Mouse (Mus musculus): ENCODE data around the gene Cxcl16. TPM values are rescaled to one million over a fixed set of nuclear protein-coding genes. Genes with fewer than 3 reads are reported as not detected.

Gene Cxcl16
- total RNA-seq, 2 experiments from 2014 or later: 5.8 to 7.4 TPM

DNA sequence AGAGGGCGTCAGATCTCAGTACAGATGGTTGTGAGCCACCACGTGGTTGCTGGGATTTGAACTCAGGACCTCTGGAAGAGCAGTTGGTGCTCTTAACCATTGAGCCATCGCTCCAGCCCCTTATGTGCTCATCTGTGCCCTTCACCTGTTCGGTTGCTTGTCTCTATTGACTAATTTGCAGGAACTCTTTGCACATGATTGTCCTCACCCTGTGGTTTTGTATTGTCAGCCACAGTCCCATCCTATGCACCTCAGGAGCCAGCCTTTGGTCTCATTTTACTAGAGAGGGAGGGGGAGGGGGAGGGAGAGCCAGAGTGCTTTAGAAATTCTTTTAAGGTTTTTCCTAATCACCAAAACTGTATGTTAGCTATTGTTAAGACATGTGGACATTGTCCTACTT, 41.6 kb downstream of the Cxcl16 start:
- no peak for DNase-seq (ENCODE audit: low spot score in 2 of 2)

DNA sequence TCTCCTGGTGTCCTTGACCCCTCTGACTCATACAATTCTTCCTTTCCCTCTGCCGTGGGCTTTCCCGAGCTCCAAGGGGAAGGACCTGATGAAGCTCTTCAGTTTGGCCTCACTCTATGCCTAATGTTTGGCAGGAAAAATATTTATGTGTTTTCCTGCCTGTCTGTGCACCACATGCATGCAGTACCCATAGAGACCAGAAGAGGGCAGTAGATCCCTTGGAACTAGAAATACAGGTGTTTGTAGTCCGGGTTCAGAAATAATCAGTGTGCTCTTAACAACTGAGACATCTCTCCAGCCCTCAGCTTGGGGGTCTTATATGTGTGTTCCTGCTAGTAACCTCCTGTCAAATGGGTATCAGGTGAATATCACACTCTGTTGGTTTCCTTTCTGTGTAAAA, 45.8 kb downstream of the Cxcl16 start:
- DNase-seq (ENCODE audit: low spot score in 2 of 2): peak; percentile 37 to 59

DNA sequence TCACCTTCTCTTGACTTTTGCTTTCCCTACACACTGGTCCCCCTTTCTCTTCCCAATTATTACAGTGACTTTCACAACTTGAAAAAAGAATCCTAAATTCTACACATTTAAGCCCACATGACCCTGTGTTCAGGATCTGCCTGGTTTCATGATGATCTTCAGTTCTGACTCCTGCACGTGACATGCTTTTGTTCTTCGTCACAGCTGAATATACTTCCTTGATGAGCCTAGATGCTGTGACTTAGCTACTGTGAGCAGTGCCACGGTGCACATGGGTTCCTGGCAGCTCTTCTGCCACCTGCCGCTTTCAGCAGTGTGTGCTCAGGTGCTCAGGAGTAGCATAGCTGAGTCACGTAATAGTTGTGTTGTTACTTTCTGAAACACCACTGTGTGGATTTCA, 47.2 kb downstream of the Cxcl16 start:
- no peak for DNase-seq (ENCODE audit: low spot score in 2 of 2)

DNA sequence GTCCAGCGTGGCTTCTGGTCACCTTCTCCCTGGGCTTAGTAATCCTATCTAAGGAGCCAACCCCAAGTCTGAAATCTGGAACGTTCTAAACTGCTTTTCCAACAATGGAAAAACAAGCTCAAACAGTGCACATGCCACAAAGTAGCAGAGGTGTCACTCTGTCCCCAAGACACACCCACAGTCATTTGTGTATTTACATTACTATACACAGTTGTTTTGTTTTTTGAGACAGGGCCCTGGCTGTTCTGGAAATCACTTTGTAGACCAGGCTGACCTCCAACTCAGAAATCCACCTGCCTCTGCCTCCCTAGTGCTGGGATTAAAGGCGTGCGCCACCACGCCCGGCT, 49.5 kb downstream of the Cxcl16 start:
- no peak for DNase-seq (ENCODE audit: low spot score in 2 of 2)

DNA sequence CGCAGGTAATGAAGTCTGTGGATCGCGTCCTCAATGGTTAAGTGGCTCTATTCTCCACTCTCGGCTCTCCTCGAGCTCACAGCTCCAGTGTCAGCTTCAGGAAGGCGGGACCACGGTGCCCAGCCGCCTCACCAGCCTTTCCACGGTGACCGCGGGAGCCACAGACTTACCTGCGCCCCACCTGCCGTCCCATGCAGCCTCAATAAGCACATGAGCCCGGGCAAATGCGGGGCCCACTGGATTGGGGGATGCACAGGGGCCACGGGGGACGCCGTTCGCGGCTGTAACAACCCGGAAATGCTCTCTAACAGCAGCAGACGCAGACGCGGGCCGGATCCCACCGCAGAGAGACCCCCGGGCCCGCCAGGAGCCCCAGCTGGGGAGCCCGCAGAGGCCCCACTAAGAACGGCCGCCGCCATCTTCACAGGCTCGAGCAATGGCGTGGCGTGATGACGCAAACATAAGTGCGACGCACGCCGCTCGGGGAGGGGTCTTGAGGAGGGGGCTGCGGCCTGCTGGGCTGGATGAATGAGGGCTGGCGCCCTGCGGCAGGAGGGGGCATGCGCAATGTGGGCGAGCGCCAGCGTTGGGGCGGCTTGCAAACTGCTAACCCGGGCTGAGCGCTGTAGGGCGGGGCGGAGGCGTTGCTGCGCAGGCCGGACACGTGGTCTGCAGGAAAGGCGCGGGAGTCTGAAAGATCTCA, 50.0 kb downstream of the Cxcl16 start, which contains the start of gene Pelp1:
TSS of gene Pelp1 (minus strand) at position 438 of the 703 bp plus-strand sequence.
- peak; percentile 79 to 82 for DNase-seq (ENCODE audit: low spot score in 2 of 2)

Small RNA genes within 50 kb of the gene (microRNA-seq; reads per million reads assigned to microRNA genes)
- not detected for gene Mir7115

Other genes with a start within 250 kb of the Cxcl16 start
- 1 to 10 TPM in 1 of 2 experiments, under 1 TPM in 1; 0.71 to 2.9 TPM for gene Slc16a11, start 247.2 kb downstream of the Cxcl16 start, total RNA-seq (2021)
- gene Slc16a13, start 238.9 kb downstream of the Cxcl16 start, total RNA-seq (2021): 10 to 100 TPM in 1 of 2 experiments, 1 to 10 TPM in 1; 6.2 to 10.9 TPM
- 10 to 100 TPM; 23.8 to 33.4 TPM for gene Bcl6b, start 230.2 kb downstream of the Cxcl16 start, total RNA-seq (2021)
- 10 to 100 TPM; 70.1 to 72.5 TPM for gene 0610010K14Rik, start 222.1 kb downstream of the Cxcl16 start, total RNA-seq (2021)
- gene Gm21988, start 220.2 kb downstream of the Cxcl16 start, total RNA-seq (2021): 1 to 10 TPM; 4.5 to 8.1 TPM
- 100 to 1,000 TPM; 160 to 164 TPM for gene Rnasek, start 220.1 kb downstream of the Cxcl16 start, total RNA-seq (2021)
- gene Alox12, start 204.6 kb downstream of the Cxcl16 start, total RNA-seq (2021): 1 to 10 TPM; 3.4 to 3.7 TPM
- gene Alox12e, start 137.4 kb downstream of the Cxcl16 start, total RNA-seq (2021): not detected
- 1 to 10 TPM in 1 of 2 experiments, under 1 TPM in 1; 0.95 to 1.5 TPM for gene Alox15, start 108.0 kb downstream of the Cxcl16 start, total RNA-seq (2021)
- gene Pelp1, start 50.0 kb downstream of the Cxcl16 start, total RNA-seq (2021): 10 to 100 TPM; 37.2 to 40.5 TPM
- 10 to 100 TPM; 30.4 to 32.3 TPM for gene Arrb2, start 27.3 kb downstream of the Cxcl16 start, total RNA-seq (2021)
- 10 to 100 TPM; 17.3 to 18.6 TPM for gene Med11, start 8.1 kb downstream of the Cxcl16 start, total RNA-seq (2021)
- 1 to 10 TPM; 2.2 to 2.3 TPM for gene Zmynd15, start 551 bp downstream of the Cxcl16 start, total RNA-seq (2021)
- 1 to 10 TPM; 1.3 TPM for gene Tm4sf5, start 45.3 kb upstream of the Cxcl16 start, total RNA-seq (2021)
- gene Vmo1, start 54.6 kb upstream of the Cxcl16 start, total RNA-seq (2021): under 1 TPM; 0.51 to 0.64 TPM
- gene Gltpd2, start 59.2 kb upstream of the Cxcl16 start, total RNA-seq (2021): 1 to 10 TPM in 1 of 2 experiments, not detected in 1; 5.0 TPM
- 100 to 1,000 TPM; 289 to 310 TPM for gene Psmb6, start 65.4 kb upstream of the Cxcl16 start, total RNA-seq (2021)
- gene Gm40193, start 73.0 kb upstream of the Cxcl16 start, total RNA-seq (2021): not detected
- gene Pld2, start 80.1 kb upstream of the Cxcl16 start, total RNA-seq (2021): 10 to 100 TPM; 11.8 to 15.4 TPM
- 10 to 100 TPM; 67.7 to 67.8 TPM for gene Mink1, start 102.9 kb upstream of the Cxcl16 start, total RNA-seq (2021)
- gene 4930544D05Rik, start 155.9 kb upstream of the Cxcl16 start, total RNA-seq (2021): not detected
- under 1 TPM in 1 of 2 experiments, not detected in 1; 0.36 TPM for gene Chrne, start 159.2 kb upstream of the Cxcl16 start, total RNA-seq (2021)
- gene Gp1ba, start 179.1 kb upstream of the Cxcl16 start, total RNA-seq (2021): 1 to 10 TPM in 1 of 2 experiments, under 1 TPM in 1; 0.28 to 1.2 TPM
- 100 to 1,000 TPM; 100 to 106 TPM for gene Rnf167, start 187.3 kb upstream of the Cxcl16 start, total RNA-seq (2021)
- gene Slc25a11, start 187.5 kb upstream of the Cxcl16 start, total RNA-seq (2021): 100 to 1,000 TPM; 153 TPM
- gene Pfn1, start 194.7 kb upstream of the Cxcl16 start, total RNA-seq (2021): 100 to 1,000 TPM; 804 to 830 TPM
- gene Eno3, start 197.2 kb upstream of the Cxcl16 start, total RNA-seq (2021): 100 to 1,000 TPM in 1 of 2 experiments, 10 to 100 TPM in 1; 72.6 to 112 TPM
- gene Spag7, start 209.4 kb upstream of the Cxcl16 start, total RNA-seq (2021): 10 to 100 TPM; 82.0 to 87.2 TPM
- gene Camta2, start 228.1 kb upstream of the Cxcl16 start, total RNA-seq (2021): 10 to 100 TPM; 36.2 to 37.8 TPM
- gene Inca1, start 240.2 kb upstream of the Cxcl16 start, total RNA-seq (2021): 10 to 100 TPM in 1 of 2 experiments, 1 to 10 TPM in 1; 7.0 to 10.2 TPM
- gene Kif1c, start 240.6 kb upstream of the Cxcl16 start, total RNA-seq (2021): 100 to 1,000 TPM; 135 to 149 TPM